Mouse (Mus musculus): ENCODE data around the gene Rcvrn. TPM values are rescaled to one million over a fixed set of nuclear protein-coding genes. Genes with fewer than 3 reads are reported as not detected.
A peak's percentile ranks its signal among the peaks of the same experiment; 100 is the strongest.

The Rcvrn gene
- total RNA-seq, 2 experiments from 2014 or later, result not detected

GRCm38 (mm10) chr11:67667531-67668332 lies 27.4 kb upstream of the Rcvrn start:
- intact Hi-C loops (cut with DNase I), result no loop called here
- peak; percentile 74 to 80 for DNase-seq

- no peak for DNase-seq
- intact Hi-C loops (cut with DNase I), result no loop called here
Observed at GRCm38 (mm10) chr11:67668460-67669007, 26.6 kb upstream of the Rcvrn start.

- no peak for DNase-seq
- intact Hi-C loops (cut with DNase I), result loop anchor here (10.0 kb wide), 1 partner anchor 555 kb away; no protein-coding TSS in a partner anchor
Observed at GRCm38 (mm10) chr11:67670031-67670430, 25.1 kb upstream of the Rcvrn start.

- intact Hi-C loops (cut with DNase I), result loop anchor here (10.0 kb wide), 1 partner anchor 557 kb away; no protein-coding TSS in a partner anchor
- DNase-seq, result peak in 1 of 2 experiments; percentile 15
Observed at GRCm38 (mm10) chr11:67672140-67672539, 23.0 kb upstream of the Rcvrn start.

- peak; percentile 47 to 72 for DNase-seq
- intact Hi-C loops (cut with DNase I), result loop anchor here (1.0 to 10.0 kb wide), 2 partner anchors 19 to 561 kb away; no protein-coding TSS in a partner anchor
Observed at GRCm38 (mm10) chr11:67675562-67676540, 19.3 kb upstream of the Rcvrn start.

GRCm38 (mm10) chr11:67679300-67679699 lies 15.8 kb upstream of the Rcvrn start:
- intact Hi-C loops (cut with DNase I), result loop anchor here (10.0 kb wide), 1 partner anchor 564 kb away; no protein-coding TSS in a partner anchor
- no peak for DNase-seq

GRCm38 (mm10) chr11:67679930-67680329 lies 15.2 kb upstream of the Rcvrn start:
- DNase-seq, result no peak
- intact Hi-C loops (cut with DNase I), result loop anchor here (10.0 kb wide), 1 partner anchor 565 kb away; no protein-coding TSS in a partner anchor

GRCm38 (mm10) chr11:67681871-67682270 lies 13.3 kb upstream of the Rcvrn start:
- intact Hi-C loops (cut with DNase I), result no loop called here
- DNase-seq, result no peak

GRCm38 (mm10) chr11:67686109-67686508 lies 9.0 kb upstream of the Rcvrn start:
- intact Hi-C loops (cut with DNase I), result no loop called here
- no peak for DNase-seq

- intact Hi-C loops (cut with DNase I), result no loop called here
Observed at GRCm38 (mm10) chr11:67712976-67713375, 17.9 kb downstream of the Rcvrn start.

GRCm38 (mm10) chr11:67715382-67715781 lies 20.3 kb downstream of the Rcvrn start:
- DNase-seq, result no peak
- intact Hi-C loops (cut with DNase I), result no loop called here

More at GRCm38 (mm10) chr11:67712976-67713375, 17.9 kb downstream of the Rcvrn start:
- DNase-seq, result no peak

- intact Hi-C loops (cut with DNase I), result no loop called here
- no peak for DNase-seq
Observed at GRCm38 (mm10) chr11:67721485-67721884, 26.4 kb downstream of the Rcvrn start.

- DNase-seq, result no peak
- intact Hi-C loops (cut with DNase I), result no loop called here
Observed at GRCm38 (mm10) chr11:67722399-67723156, 27.5 kb downstream of the Rcvrn start.

- intact Hi-C loops (cut with DNase I), result no loop called here
- DNase-seq, result no peak
Observed at GRCm38 (mm10) chr11:67723231-67724013, 28.3 kb downstream of the Rcvrn start.

- DNase-seq, result peak in 1 of 2 experiments; percentile 8
- intact Hi-C loops (cut with DNase I), result no loop called here
Observed at GRCm38 (mm10) chr11:67727095-67727494, 32.0 kb downstream of the Rcvrn start.

- DNase-seq, result no peak
- intact Hi-C loops (cut with DNase I), result no loop called here
Observed at GRCm38 (mm10) chr11:67728726-67729125, 33.6 kb downstream of the Rcvrn start.

- no peak for DNase-seq
- intact Hi-C loops (cut with DNase I), result no loop called here
Observed at GRCm38 (mm10) chr11:67731056-67731455, 35.9 kb downstream of the Rcvrn start.

- intact Hi-C loops (cut with DNase I), result no loop called here
Observed at GRCm38 (mm10) chr11:67733726-67734125, 38.6 kb downstream of the Rcvrn start.

GRCm38 (mm10) chr11:67734597-67734996 lies 39.5 kb downstream of the Rcvrn start:
- no peak for DNase-seq
- intact Hi-C loops (cut with DNase I), result no loop called here

More at GRCm38 (mm10) chr11:67733726-67734125, 38.6 kb downstream of the Rcvrn start:
- DNase-seq, result no peak

Measured in heart, postnatal 14 days (tissue).